Mouse (Mus musculus) G1E (cell line): ENCODE measurements at regions not wholly inside any gene's neighbourhood (a gene's known extent, or its start where the extent isn't known, plus 50 kb on each side); places are given as distances from the start of the nearest gene placed in this dataset.

Source experiments
- CTCF ChIP-seq: IDR thresholded peaks from 2 replicates; pipeline ENCODE4 v1.5.1; 2012; ENCODE audit warnings: low read depth, low read length, inconsistent platforms, mixed read lengths
- GATA1 ChIP-seq: IDR thresholded peaks from 2 replicates; pipeline ENCODE4 v1.6.1; 2012; ENCODE audit warnings: borderline replicate concordance, low read length, inconsistent platforms, mixed read lengths

- TF ChIP-seq CTCF, result no peak
- no peak for TF ChIP-seq GATA1
Observed at GRCm38 (mm10) chr7:137888731-137889130, 451.3 kb downstream of the Glrx3 start.
